Mouse (Mus musculus): ENCODE measurements around the gene Sec11a.

- TF ChIP-seq CTCF (IDR thresholded peaks at IDR 0.05; ENCODE audit: control insufficient read depth, insufficient read depth, insufficient read length) = no peak
- TF ChIP-seq MYOD1 (IDR thresholded peaks at IDR 0.05; ENCODE audit: control insufficient read depth, insufficient read length, low read depth) = no peak
- TF ChIP-seq CEBPB (IDR thresholded peaks at IDR 0.05; ENCODE audit: low read depth) = no peak
Measured at GRCm38 (mm10) chr7:80952140-80952539, 4.6 kb upstream of the Sec11a start.

Data from C2C12 (cell line).